Mouse (Mus musculus): ENCODE measurements around the gene Olfr888.

The Olfr888 gene

GRCm38 (mm10) chr9:38107828-38108227 is at the start of gene Olfr888:
Gene Olfr888, plus strand, starts transcription at chr9:38108128.
- DNase-seq (ENCODE audit: low spot score) = no peak

GRCm38 (mm10) chr9:38061022-38061421 is 46.9 kb upstream of the Olfr888 start, which contains the start of gene Olfr885:
Gene Olfr885, plus strand, starts transcription at chr9:38061322.
- no peak for DNase-seq (ENCODE audit: low spot score)

DNA sequence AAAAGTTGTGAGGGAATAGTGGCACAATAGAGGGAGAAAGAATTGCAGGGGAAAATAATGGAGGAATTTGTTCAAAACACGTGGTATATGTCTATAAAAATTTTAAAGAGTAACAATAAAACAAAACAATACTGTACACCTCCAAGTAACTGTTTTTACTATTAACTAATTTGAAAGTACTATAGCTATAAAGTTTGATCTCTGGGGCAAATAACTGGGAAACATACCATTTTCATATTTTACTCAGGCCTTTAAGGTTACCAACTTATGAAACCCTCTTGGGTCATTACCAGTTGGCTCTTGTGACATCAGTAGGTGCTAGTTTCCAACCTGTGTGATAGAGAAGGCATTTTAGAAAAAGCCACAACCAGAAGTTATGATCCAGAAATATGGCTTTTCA is 24.2 kb upstream of the Olfr888 start, which contains the start of gene Olfr887:
Gene Olfr887, plus strand, starts transcription at position 301 of the 400 bp plus-strand sequence.
- DNase-seq (ENCODE audit: low spot score) = no peak

DNA sequence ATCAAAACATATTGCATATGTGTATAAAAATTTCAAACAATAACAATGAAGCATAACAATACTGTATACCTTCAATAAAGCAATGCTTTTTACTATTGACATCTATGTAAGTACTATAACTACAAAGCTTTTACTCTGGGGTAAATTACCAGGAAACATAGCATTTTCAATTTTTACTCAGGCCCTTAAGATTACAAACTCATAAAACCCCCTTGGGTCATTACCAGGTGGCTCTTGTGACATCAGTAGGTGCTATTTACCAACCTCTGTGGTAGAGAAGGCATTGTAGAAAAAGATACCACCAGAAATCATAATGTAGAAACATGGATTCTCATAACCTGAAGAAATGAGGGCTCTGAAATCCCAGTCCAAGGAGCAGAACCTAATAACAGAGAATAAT is 7.0 kb downstream of the Olfr888 start, which contains the start of gene Olfr889:
Gene Olfr889, plus strand, starts transcription at position 301 of the 400 bp plus-strand sequence.
- no peak for DNase-seq (ENCODE audit: low spot score)

- no peak for DNase-seq (ENCODE audit: low spot score)
These were observed 34.3 kb downstream of the Olfr888 start, which contains the start of gene Olfr890 for GRCm38 (mm10) chr9:38142217-38142616. Gene Olfr890, plus strand, starts transcription at chr9:38142517.

Measured in MN1 (cell line).